ENCODE assay signal across 9 mouse cellular contexts in genomic region chr8:120037199-120037598, GRCm38 (mm10). TPM values are rescaled to one million over a fixed set of nuclear protein-coding genes. Genes with fewer than 3 reads are reported as not detected.
A peak's percentile ranks its signal among the peaks of the same experiment; 100 is the strongest.
DNase-seq lines count a peak whose midpoint lies in the region; ATAC-seq and TF ChIP-seq lines count a peak whose summit lies in the region.
"Had no signal": no experiment of that assay in that cellular context is flagged by ENCODE, and none has a peak within 500 bp of the region (broad histone marks: within the 10 kb centered on the region; RNA-seq: fewer than 3 reads in every experiment).

No protein-coding gene starts in this region.

- no peaks in the 10 kb centered on the region for H3K36me3 ChIP-seq in lung, postnatal 0 days (ENCODE audit: insufficient read depth, low read length)
- H3K36me3 ChIP-seq in heart, embryonic 13.5 days = no peaks in the 10 kb centered on the region
- H3K36me3 ChIP-seq in forebrain, embryonic 11.5 days (ENCODE audit: control insufficient read depth, insufficient read depth, low read length) = no peaks in the 10 kb centered on the region

- no peak overlapping the region for H3K9ac ChIP-seq in lung, postnatal 0 days (replicated peaks; ENCODE audit: low read depth)
- H3K9ac ChIP-seq in heart, embryonic 13.5 days = 0 out of 2 replicates have a peak overlapping the region, but pooled peaks have one; percentile 5
- H3K9ac ChIP-seq in forebrain, embryonic 11.5 days (ENCODE audit: low read length) = no peak overlapping the region

- no peak overlapping the region for H3K4me2 ChIP-seq in lung, postnatal 0 days (replicated peaks; ENCODE audit: low read depth, low read length)
- peak overlapping the region; percentile 26 for H3K4me2 ChIP-seq in heart, embryonic 13.5 days
- H3K4me2 ChIP-seq in forebrain, embryonic 11.5 days (ENCODE audit: low read depth, low read length, severe bottlenecking) = no peak overlapping the region

- TF ChIP-seq EP300 in lung, postnatal 0 days (IDR thresholded peaks at IDR 0.05) = no peak

- H3K4me1 ChIP-seq in lung, postnatal 0 days (ENCODE audit: insufficient read depth, low read depth, low read length) = peaks cover 3% of the 10 kb centered on the region; the same call in 1 of the 2 replicates
- no peaks in the 10 kb centered on the region; the same call in 1 of the 2 replicates for H3K4me1 ChIP-seq in lung, adult 2 months (ENCODE audit: control insufficient read depth, insufficient read depth, low read length)
- H3K4me1 ChIP-seq in heart, embryonic 13.5 days = peaks cover 55% of the 10 kb centered on the region
- H3K4me1 ChIP-seq in forebrain, embryonic 11.5 days (replicated peaks; ENCODE audit: control insufficient read depth, insufficient read depth, low read length) = 0 out of 2 replicates have a peak, but pooled peaks cover 2% of the 10 kb centered on the region

- peak; percentile 30 for ATAC-seq in lung, postnatal 0 days
- ATAC-seq in heart, embryonic 13.5 days (ENCODE audit: extremely low read depth, insufficient number of reproducible peaks, low FRiP score, low TSS enrichment) = peak; percentile 39; the same call in 1 of the 2 replicates
- ATAC-seq in forebrain, embryonic 11.5 days (replicated peaks; ENCODE audit: low FRiP score) = no peak
- ATAC-seq: hindbrain, embryonic 16.5 days had no signal

- no peak for TF ChIP-seq CTCF in lung, postnatal 0 days (IDR thresholded peaks at IDR 0.05)
- no peak for TF ChIP-seq CTCF in lung, adult 2 months (IDR thresholded peaks at IDR 0.05; ENCODE audit: insufficient read depth, low read length)

- WGBS in lung, postnatal 0 days = 52% methylated on average over 15 of the region's 15 CpGs
- 60% methylated on average over 15 of the region's 15 CpGs for WGBS in lung, adult 2 months
- 38% methylated on average over 15 of the region's 15 CpGs for WGBS in heart, embryonic 13.5 days
- WGBS in forebrain, embryonic 11.5 days = 88% methylated on average over 15 of the region's 15 CpGs

- no peak overlapping the region for H3K4me3 ChIP-seq in lung, postnatal 0 days (ENCODE audit: low read depth, low read length)
- no peak overlapping the region for H3K4me3 ChIP-seq in lung, adult 2 months (replicated peaks; ENCODE audit: extremely low read depth, low read depth, low read length)
- H3K4me3 ChIP-seq in heart, embryonic 13.5 days = no peak overlapping the region
- H3K4me3 ChIP-seq in forebrain, embryonic 11.5 days (ENCODE audit: low read depth, low read length) = no peak overlapping the region

- H3K9me3 ChIP-seq in lung, postnatal 0 days (ENCODE audit: low read length) = no peaks in the 10 kb centered on the region
- no peaks in the 10 kb centered on the region for H3K9me3 ChIP-seq in heart, embryonic 13.5 days
- H3K9me3 ChIP-seq in forebrain, embryonic 11.5 days (ENCODE audit: control insufficient read depth, low read length) = no peaks in the 10 kb centered on the region

- no peak overlapping the region for H3K27ac ChIP-seq in lung, postnatal 0 days (ENCODE audit: low read length)
- H3K27ac ChIP-seq in heart, embryonic 13.5 days (replicated peaks) = no peak overlapping the region
- H3K27ac ChIP-seq in forebrain, embryonic 11.5 days (ENCODE audit: low read depth, low read length) = no peak overlapping the region

- no peak for TF ChIP-seq POLR2A in lung, adult 2 months (IDR thresholded peaks at IDR 0.05; ENCODE audit: borderline replicate concordance, extremely low read depth, low read depth, low read length)

- DNase-seq in cerebellum, postnatal 25 days = peak; percentile 28 to 45
- DNase-seq in cerebellum, postnatal 36 days = no peak
- DNase-seq in lung, postnatal 0 days (ENCODE audit: low spot score) = peak; percentile 55
- DNase-seq in lung, adult 2 months = no peak
- DNase-seq in lung, postnatal 36 days = peak; percentile 53
- no peak for DNase-seq in layer of hippocampus, adult 18-20 months (ENCODE audit: low spot score in 2 of 2)
- DNase-seq in forebrain, embryonic 11.5 days (ENCODE audit: low spot score) = no peak

- H3K27me3 ChIP-seq in lung, postnatal 0 days (replicated peaks; ENCODE audit: insufficient read depth, low read length) = no peaks in the 10 kb centered on the region
- H3K27me3 ChIP-seq in heart, embryonic 13.5 days (replicated peaks) = peaks cover 17% of the 10 kb centered on the region
- H3K27me3 ChIP-seq in forebrain, embryonic 11.5 days (ENCODE audit: control insufficient read depth, insufficient read depth, low read length) = no peaks in the 10 kb centered on the region

RNA-seq across cellular contexts. Expression of gene Crispld2, which starts 45.0 kb away (rescaled TPM):
- polyA plus RNA-seq in lung, postnatal 0 days (2015; fragmentation: Nextera tagmentation; extraction: Ambion mirVana) = 9.7 and 16.8 TPM in 2 replicates
- 66.9 and 71.0 TPM in 2 replicates for polyA plus RNA-seq in lung, adult 2 months (2012; rRNA removed)
- polyA plus RNA-seq in heart, embryonic 13.5 days (2015; fragmentation: Nextera tagmentation; extraction: Ambion mirVana) = 3.9 and 4.1 TPM in 2 replicates
- 1 to 10 TPM; 1.3 to 2.6 TPM for total RNA-seq in layer of hippocampus, adult 18-20 months (2021)
- polyA plus RNA-seq in forebrain, embryonic 11.5 days (2014; fragmentation: Nextera tagmentation; extraction: Ambion mirVana) = 1.6 and 2.1 TPM in 2 replicates

Comparison
In these comparisons a context has a peak if more than half of its experiments do, and no peak if none do; other contexts are left out.
1. DNase-seq: peak in cerebellum, postnatal 25 days (2 of 2), lung, postnatal 0 days (single experiment) and lung, postnatal 36 days (single experiment); none in cerebellum, postnatal 36 days (0 of 2), lung, adult 2 months (single experiment), layer of hippocampus, adult 18-20 months (0 of 2) and forebrain, embryonic 11.5 days (single experiment).